9 mouse cellular contexts compared by ENCODE assay signal in genomic region chr6:47810181-47810580, GRCm38 (mm10). TPM values are rescaled to one million over a fixed set of nuclear protein-coding genes. Genes with fewer than 3 reads are reported as not detected.
DNase-seq lines count a peak whose midpoint lies in the region; ATAC-seq and TF ChIP-seq lines count a peak whose summit lies in the region.
"Had no signal": no experiment of that assay in that cellular context is flagged by ENCODE, and none has a peak within 500 bp of the region (broad histone marks: within the 10 kb centered on the region; RNA-seq: fewer than 3 reads in every experiment).

No protein-coding gene starts in this region.

- no peak for TF ChIP-seq POLR2A in kidney, adult 2 months (IDR thresholded peaks at IDR 0.05; ENCODE audit: low read depth, low read length)
- TF ChIP-seq POLR2A in MEL (IDR thresholded peaks at IDR 0.05; ENCODE audit: control insufficient read depth in 1 of 2, insufficient read depth in 1 of 2, low read depth in 1 of 2, low read length in 2 of 2, poor library complexity in 1 of 2): no peak

- peaks cover 24% of the 10 kb centered on the region for H3K4me1 ChIP-seq in kidney, embryonic 16.5 days (ENCODE audit: insufficient read depth, low read length)
- H3K4me1 ChIP-seq in kidney, adult 2 months (ENCODE audit: control insufficient read depth, insufficient read depth, low read length): peaks cover 11% of the 10 kb centered on the region; the same call in 1 of the 2 replicates
- H3K4me1 ChIP-seq in MEL (ENCODE audit: control insufficient read depth in 1 of 2, insufficient read depth in 2 of 2, low read length in 2 of 2): peaks cover 0 to 12% of the 10 kb centered on the region in 2 experiments
- no peaks in the 10 kb centered on the region for H3K4me1 ChIP-seq in hindbrain, embryonic 11.5 days (replicated peaks; ENCODE audit: control insufficient read depth, insufficient read depth, low read length)
- H3K4me1 ChIP-seq in midbrain, embryonic 15.5 days: peaks cover 34% of the 10 kb centered on the region

- H3K4me3 ChIP-seq in kidney, embryonic 16.5 days (ENCODE audit: low read length): no peak overlapping the region
- H3K4me3 ChIP-seq in kidney, adult 2 months (ENCODE audit: insufficient read depth, low read depth, low read length): no peak overlapping the region
- no peak overlapping the region for H3K4me3 ChIP-seq in MEL (ENCODE audit: control insufficient read depth in 1 of 2, insufficient read depth in 1 of 2, low read depth in 2 of 2, low read length in 2 of 2)
- peak overlapping the region; percentile 4; the same call in 1 of the 2 replicates for H3K4me3 ChIP-seq in hindbrain, embryonic 11.5 days (ENCODE audit: low read depth, low read length)
- H3K4me3 ChIP-seq in midbrain, embryonic 15.5 days: 0 out of 2 replicates have a peak overlapping the region, but pooled peaks have one; percentile 2

- no peak overlapping the region for H3K9ac ChIP-seq in kidney, embryonic 16.5 days (replicated peaks; ENCODE audit: low read length)
- H3K9ac ChIP-seq in MEL (ENCODE audit: control insufficient read depth, low read depth, low read length, poor library complexity, severe bottlenecking): no peak overlapping the region
- no peak overlapping the region for H3K9ac ChIP-seq in hindbrain, embryonic 11.5 days (ENCODE audit: low read depth, low read length)
- 0 out of 2 replicates have a peak overlapping the region, but pooled peaks have one; percentile 17 for H3K9ac ChIP-seq in midbrain, embryonic 15.5 days

- H3K36me3 ChIP-seq in kidney, embryonic 16.5 days (ENCODE audit: insufficient read depth, low read length): peaks cover 16% of the 10 kb centered on the region
- peaks cover 1% of the 10 kb centered on the region; the same call in 1 of the 2 replicates for H3K36me3 ChIP-seq in kidney, adult 2 months (ENCODE audit: control insufficient read depth, insufficient read depth, low read length)
- H3K36me3 ChIP-seq in MEL (ENCODE audit: control insufficient read depth in 1 of 2, insufficient read depth in 2 of 2, low read length in 2 of 2): peaks cover 13 to 20% of the 10 kb centered on the region in 2 experiments
- H3K36me3 ChIP-seq in hindbrain, embryonic 11.5 days (ENCODE audit: control insufficient read depth, insufficient read depth, low read length): peaks cover 9% of the 10 kb centered on the region; the same call in 1 of the 2 replicates
- H3K36me3 ChIP-seq in midbrain, embryonic 15.5 days (replicated peaks): peaks cover 18% of the 10 kb centered on the region

- 56% methylated on average over 2 of the region's 2 CpGs for WGBS in kidney, embryonic 16.5 days
- WGBS in kidney, adult 2 months: 52% methylated on average over 2 of the region's 2 CpGs
- WGBS in hindbrain, embryonic 11.5 days: 86% methylated on average over 2 of the region's 2 CpGs
- 89% methylated on average over 2 of the region's 2 CpGs for WGBS in midbrain, embryonic 15.5 days

- ATAC-seq in kidney, embryonic 16.5 days (ENCODE audit: low FRiP score, low TSS enrichment): no peak
- no peak for ATAC-seq in hindbrain, embryonic 11.5 days (ENCODE audit: low FRiP score)
- ATAC-seq in midbrain, embryonic 15.5 days (replicated peaks): no peak

- no peaks in the 10 kb centered on the region for H3K27me3 ChIP-seq in kidney, embryonic 16.5 days (ENCODE audit: insufficient read depth, low read length)
- no peaks in the 10 kb centered on the region for H3K27me3 ChIP-seq in kidney, adult 2 months (replicated peaks; ENCODE audit: control insufficient read depth, insufficient read depth, low read length)
- H3K27me3 ChIP-seq in MEL (ENCODE audit: control insufficient read depth in 1 of 2, insufficient read depth in 2 of 2, low read length in 2 of 2): no peaks in the 10 kb centered on the region
- H3K27me3 ChIP-seq in hindbrain, embryonic 11.5 days (ENCODE audit: control insufficient read depth, insufficient read depth, low read length): no peaks in the 10 kb centered on the region
- H3K27me3 ChIP-seq in midbrain, embryonic 15.5 days (replicated peaks): no peaks in the 10 kb centered on the region

- peak overlapping the region; percentile 32 for H3K4me2 ChIP-seq in kidney, embryonic 16.5 days (replicated peaks; ENCODE audit: low read depth, low read length)
- peak overlapping the region; percentile 14; the same call in 1 of the 2 replicates for H3K4me2 ChIP-seq in hindbrain, embryonic 11.5 days (replicated peaks; ENCODE audit: low read depth, low read length)
- H3K4me2 ChIP-seq in midbrain, embryonic 15.5 days: 0 out of 2 replicates have a peak overlapping the region, but pooled peaks have one; percentile 4

- TF ChIP-seq EP300 in MEL (IDR thresholded peaks at IDR 0.05; ENCODE audit: low read depth in 1 of 2, low read length in 2 of 2): no peak

- no peak for TF ChIP-seq CTCF in kidney, adult 2 months (conservative IDR thresholded peaks at IDR 0.05; ENCODE audit: insufficient read depth, insufficient read length, low read depth, low read length)
- TF ChIP-seq CTCF in MEL (IDR thresholded peaks at IDR 0.05 in 2 of 3, conservative IDR thresholded peaks at IDR 0.05 in 1 of 3; ENCODE audit: control insufficient read depth in 1 of 3, insufficient read depth in 1 of 3, low read depth in 2 of 3, low read length in 3 of 3, poor library complexity in 1 of 3, severe bottlenecking in 1 of 3): peak in 1 of 3 experiments; percentile 27; a peak in 1 of 6 replicates

- no peak overlapping the region for H3K27ac ChIP-seq in kidney, embryonic 16.5 days (ENCODE audit: low read length)
- no peak overlapping the region for H3K27ac ChIP-seq in kidney, adult 2 months (ENCODE audit: insufficient read depth, low read depth, low read length)
- H3K27ac ChIP-seq in MEL (ENCODE audit: control insufficient read depth, low read depth, low read length): no peak overlapping the region
- no peak overlapping the region for H3K27ac ChIP-seq in hindbrain, embryonic 11.5 days (ENCODE audit: low read depth, low read length)
- no peak overlapping the region for H3K27ac ChIP-seq in midbrain, embryonic 15.5 days

- no peak for TF ChIP-seq RAD21 in MEL (IDR thresholded peaks at IDR 0.05; ENCODE audit: low read depth, low read length)

- no peak for DNase-seq in kidney, adult 2 months
- peak; percentile 45 for DNase-seq in MEL (ENCODE audit: low read depth, low spot score)
- no peak for DNase-seq in hindbrain, embryonic 11.5 days (ENCODE audit: low spot score)
- no peak for DNase-seq in left cerebral cortex, postnatal 36 days (ENCODE audit: low spot score in 2 of 2)
- DNase-seq in frontal cortex, postnatal 25 days (ENCODE audit: low spot score in 2 of 2): no peak
- DNase-seq in kidney, adult 9 months: no peak
- DNase-seq: kidney, adult 8-10 months had no signal

- peaks cover 43% of the 10 kb centered on the region for H3K79me2 ChIP-seq in MEL (ENCODE audit: control insufficient read depth, insufficient read depth, low read length, poor library complexity)

- intact Hi-C loops in left cerebral cortex, postnatal 36 days (cut with DNase I): no loop called here

- no peaks in the 10 kb centered on the region for H3K9me3 ChIP-seq in kidney, embryonic 16.5 days (ENCODE audit: low read length)
- no peaks in the 10 kb centered on the region for H3K9me3 ChIP-seq in MEL (replicated peaks; ENCODE audit: insufficient read depth, low read length)
- H3K9me3 ChIP-seq in hindbrain, embryonic 11.5 days (ENCODE audit: control insufficient read depth, low read length): no peaks in the 10 kb centered on the region
- no peaks in the 10 kb centered on the region for H3K9me3 ChIP-seq in midbrain, embryonic 15.5 days

TF ChIP-seq in MEL, 35 proteins besides CTCF, POLR2A, EP300 and RAD21 (continues in another document):
- TF ChIP-seq MAFK (IDR thresholded peaks at IDR 0.05; ENCODE audit: borderline replicate concordance, low read depth, low read length) (no peak), MAX (IDR thresholded peaks at IDR 0.05; ENCODE audit: low read length) (no peak), CHD2 (IDR thresholded peaks at IDR 0.05; ENCODE audit: low read length) (no peak), POLR2AphosphoS5 (IDR thresholded peaks at IDR 0.05; ENCODE audit: borderline replicate concordance, low read depth, low read length) (no peak), ZMIZ1 (IDR thresholded peaks at IDR 0.05; ENCODE audit: low read depth, low read length) (no peak), MXI1 (IDR thresholded peaks at IDR 0.05; ENCODE audit: low read depth, low read length) (no peak), SIN3A (IDR thresholded peaks at IDR 0.05; ENCODE audit: low read length) (no peak), TCF12 (IDR thresholded peaks at IDR 0.05; ENCODE audit: low read depth, low read length) (no peak)

RNA-seq across cellular contexts. Expression of gene Pdia4, which starts 3.0 kb away (rescaled TPM):
- polyA plus RNA-seq in kidney, embryonic 16.5 days (2015; fragmentation: Nextera tagmentation; extraction: Ambion mirVana): 397 and 399 TPM in 2 replicates
- 38.9 and 44.0 TPM in 2 replicates for polyA plus RNA-seq in kidney, adult 2 months (2012; rRNA removed)
- total RNA-seq in MEL (2012; rRNA removed): 95.0 and 112 TPM in 2 replicates
- polyA plus RNA-seq in MEL (2012; ENCODE audit: insufficient read depth in 1 of 2, insufficient read length in 2 of 2, low read depth in 1 of 2, low replicate concordance in 2 of 2, missing spikeins in 1 of 2): 10 to 100 TPM in 1 of 2 experiments, not detected in 1; 91.4 TPM
- 282 and 285 TPM in 2 replicates for polyA plus RNA-seq in hindbrain, embryonic 11.5 days (2014; fragmentation: Nextera tagmentation; extraction: Ambion mirVana)
- 138 and 149 TPM in 2 replicates for polyA plus RNA-seq in midbrain, embryonic 15.5 days (2015; fragmentation: Nextera tagmentation; extraction: Ambion mirVana)
- total RNA-seq in left cerebral cortex, postnatal 36 days (2021): 10 to 100 TPM; 45.3 to 70.1 TPM

RNA-seq across cellular contexts. Expression of gene Zfp786, which starts 20.5 kb away (rescaled TPM):
- 3.6 and 3.9 TPM in 2 replicates for polyA plus RNA-seq in kidney, embryonic 16.5 days (2015; fragmentation: Nextera tagmentation; extraction: Ambion mirVana)
- 0.19 and 0.37 TPM in 2 replicates for polyA plus RNA-seq in kidney, adult 2 months (2012; rRNA removed)
- total RNA-seq in MEL (2012; rRNA removed): 1.2 and 2.0 TPM in 2 replicates
- polyA plus RNA-seq in MEL (2012; ENCODE audit: insufficient read depth in 1 of 2, insufficient read length in 2 of 2, low read depth in 1 of 2, low replicate concordance in 2 of 2, missing spikeins in 1 of 2): 1 to 10 TPM in 1 of 2 experiments, not detected in 1; 1.3 TPM
- polyA plus RNA-seq in hindbrain, embryonic 11.5 days (2014; fragmentation: Nextera tagmentation; extraction: Ambion mirVana): 6.6 and 6.9 TPM in 2 replicates
- polyA plus RNA-seq in midbrain, embryonic 15.5 days (2015; fragmentation: Nextera tagmentation; extraction: Ambion mirVana): 21.1 and 22.8 TPM in 2 replicates
- 1 to 10 TPM; 5.5 TPM for total RNA-seq in left cerebral cortex, postnatal 36 days (2021)

RNA-seq across cellular contexts. Expression of gene Zfp398, which starts 25.3 kb away (rescaled TPM):
- polyA plus RNA-seq in kidney, embryonic 16.5 days (2015; fragmentation: Nextera tagmentation; extraction: Ambion mirVana): 9.1 and 10.8 TPM in 2 replicates
- polyA plus RNA-seq in kidney, adult 2 months (2012; rRNA removed): 7.2 and 9.0 TPM in 2 replicates
- total RNA-seq in MEL (2012; rRNA removed): 4.2 and 4.7 TPM in 2 replicates
- polyA plus RNA-seq in MEL (2012; ENCODE audit: insufficient read depth in 1 of 2, insufficient read length in 2 of 2, low read depth in 1 of 2, low replicate concordance in 2 of 2, missing spikeins in 1 of 2): 1 to 10 TPM in 1 of 2 experiments, not detected in 1; 9.5 TPM
- polyA plus RNA-seq in hindbrain, embryonic 11.5 days (2014; fragmentation: Nextera tagmentation; extraction: Ambion mirVana): 9.1 and 13.8 TPM in 2 replicates
- 20.9 and 22.5 TPM in 2 replicates for polyA plus RNA-seq in midbrain, embryonic 15.5 days (2015; fragmentation: Nextera tagmentation; extraction: Ambion mirVana)
- 10 to 100 TPM; 19.9 to 23.0 TPM for total RNA-seq in left cerebral cortex, postnatal 36 days (2021)

Comparison
In these comparisons a context has a peak if more than half of its experiments do, and no peak if none do; other contexts are left out.
1. H3K4me3 ChIP-seq: peak in hindbrain, embryonic 11.5 days (single experiment) and midbrain, embryonic 15.5 days (single experiment); none in kidney, embryonic 16.5 days (single experiment), kidney, adult 2 months (single experiment) and MEL (0 of 2).
2. Peak in every context shown above with its lines, with median percentiles within 50 percentile points of each other: H3K4me2 ChIP-seq.